Mouse (Mus musculus) ES-Bruce4 (cell line): ENCODE measurements around the gene Tex44.

Experiments
- CTCF ChIP-seq: IDR thresholded peaks from one replicate; pipeline ENCODE4 v1.8.1; 2011; ENCODE audit warnings: low read depth, low read length
- EP300 ChIP-seq: IDR thresholded peaks from 2 replicates; pipeline ENCODE4 v1.6.1; 2011; ENCODE audit warnings: low read depth, low read length; ENCODE audit not compliant: insufficient read depth
- POLR2A ChIP-seq: IDR thresholded peaks from one replicate; pipeline ENCODE4 v1.8.1; 2011; ENCODE audit warnings: low read length; ENCODE audit not compliant: insufficient read depth

DNA sequence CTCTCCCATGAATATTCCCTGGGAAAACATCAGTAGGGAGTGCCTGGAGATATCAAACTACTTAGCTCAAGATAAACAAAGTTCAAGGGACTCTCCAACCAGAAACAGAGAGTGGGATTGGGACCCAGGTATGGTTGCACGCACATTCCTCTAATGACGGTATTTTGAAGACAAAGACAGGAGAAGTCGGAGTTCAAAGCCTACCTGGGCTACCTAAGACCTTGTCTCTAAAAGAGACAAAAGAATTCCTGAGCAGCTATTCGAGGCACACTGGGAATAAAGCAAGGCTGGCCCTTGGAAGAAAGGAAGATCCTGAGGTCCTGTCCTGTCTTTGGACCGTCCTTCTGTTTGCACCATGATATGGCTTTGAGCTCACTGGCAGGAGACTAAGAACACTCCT is 26.6 kb downstream of the Tex44 start:
- TF ChIP-seq POLR2A (no peak), CTCF (no peak), EP300 (no peak)
